Mouse (Mus musculus): Measurements from ENCODE around the gene Myh14. TPM values are rescaled to one million over a fixed set of nuclear protein-coding genes. Genes with fewer than 3 reads are reported as not detected.

The Myh14 gene
- polyA plus RNA-seq, 1 experiment, result 3.7 TPM

GRCm38 (mm10) chr7:44625241-44626067, 45.2 kb downstream of the Myh14 start:
- TF ChIP-seq POLR2A (IDR thresholded peaks at IDR 0.05; ENCODE audit: control insufficient read depth, extremely low read depth, insufficient read depth, low read length, poor library complexity) (no peak), CTCF (IDR thresholded peaks at IDR 0.05; ENCODE audit: borderline replicate concordance, control insufficient read depth, extremely low read depth, insufficient read depth, low read length, poor library complexity) (no peak)
- no peaks in the 10 kb centered on the region for H3K27me3 ChIP-seq (ENCODE audit: control insufficient read depth, insufficient read depth, low read length)
- H3K36me3 ChIP-seq (ENCODE audit: control insufficient read depth, insufficient read depth, low read length), result no peaks in the 10 kb centered on the region
- 88% methylated on average over 13 of the region's 13 CpGs for WGBS
- DNase-seq, result no peak
- H3K4me1 ChIP-seq (replicated peaks; ENCODE audit: control insufficient read depth, insufficient read depth, low read length), result no peaks in the 10 kb centered on the region
- no peak overlapping the region for H3K27ac ChIP-seq (ENCODE audit: control insufficient read depth, insufficient read depth, low read length)
- H3K4me3 ChIP-seq (ENCODE audit: control insufficient read depth, insufficient read depth, low read length), result no peak overlapping the region

DNA sequence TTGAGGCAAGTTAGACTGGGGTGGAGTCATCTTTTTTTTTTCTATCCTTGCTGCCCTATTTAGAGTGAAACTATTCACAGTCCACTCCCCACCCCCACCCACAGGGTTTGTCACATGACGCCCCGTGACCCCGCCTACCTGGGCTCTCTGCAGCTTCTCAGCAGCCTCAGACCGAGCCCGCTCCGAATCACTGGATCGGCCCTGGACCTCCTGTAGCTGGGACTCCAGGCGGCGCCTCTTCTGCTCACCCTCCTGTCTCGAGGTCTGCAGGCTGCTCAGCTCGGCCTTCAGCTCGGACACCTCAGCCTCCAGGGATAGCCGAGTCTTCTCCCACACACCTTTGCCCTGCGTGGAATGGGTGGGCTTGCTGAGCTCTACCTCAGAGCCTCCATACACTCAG, 45.8 kb downstream of the Myh14 start:
- DNase-seq, result no peak
- no peak overlapping the region for H3K4me3 ChIP-seq (ENCODE audit: control insufficient read depth, insufficient read depth, low read length)
- no peaks in the 10 kb centered on the region for H3K27me3 ChIP-seq (ENCODE audit: control insufficient read depth, insufficient read depth, low read length)
- 70% methylated on average over 14 of the region's 14 CpGs for WGBS
- no peak overlapping the region for H3K27ac ChIP-seq (ENCODE audit: control insufficient read depth, insufficient read depth, low read length)
- no peaks in the 10 kb centered on the region for H3K4me1 ChIP-seq (replicated peaks; ENCODE audit: control insufficient read depth, insufficient read depth, low read length)
- H3K36me3 ChIP-seq (ENCODE audit: control insufficient read depth, insufficient read depth, low read length), result no peaks in the 10 kb centered on the region
- TF ChIP-seq POLR2A (IDR thresholded peaks at IDR 0.05; ENCODE audit: control insufficient read depth, extremely low read depth, insufficient read depth, low read length, poor library complexity), result no peak
- no peak for TF ChIP-seq CTCF (IDR thresholded peaks at IDR 0.05; ENCODE audit: borderline replicate concordance, control insufficient read depth, extremely low read depth, insufficient read depth, low read length, poor library complexity)

DNA sequence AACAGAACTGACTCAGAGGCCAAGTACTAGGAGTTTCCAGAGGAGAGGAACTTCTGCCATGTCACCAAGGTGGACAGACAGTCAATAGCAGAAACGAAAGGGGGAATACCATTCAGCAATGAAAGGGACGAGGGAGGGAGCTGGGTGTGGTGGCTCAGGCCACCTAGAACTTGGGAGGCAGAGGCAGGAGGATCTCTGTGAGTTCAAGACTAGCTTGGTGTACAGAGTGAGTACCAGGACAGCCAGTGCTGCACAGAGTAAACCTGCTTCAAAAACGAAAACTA, 46.2 kb downstream of the Myh14 start:
- DNase-seq, result no peak
- no peak overlapping the region for H3K27ac ChIP-seq (ENCODE audit: control insufficient read depth, insufficient read depth, low read length)
- H3K36me3 ChIP-seq (ENCODE audit: control insufficient read depth, insufficient read depth, low read length), result no peaks in the 10 kb centered on the region
- H3K4me1 ChIP-seq (replicated peaks; ENCODE audit: control insufficient read depth, insufficient read depth, low read length), result no peaks in the 10 kb centered on the region
- no peak overlapping the region for H3K4me3 ChIP-seq (ENCODE audit: control insufficient read depth, insufficient read depth, low read length)
- 80% methylated on average over 3 of the region's 3 CpGs for WGBS
- no peak for TF ChIP-seq CTCF (IDR thresholded peaks at IDR 0.05; ENCODE audit: borderline replicate concordance, control insufficient read depth, extremely low read depth, insufficient read depth, low read length, poor library complexity)
- no peaks in the 10 kb centered on the region for H3K27me3 ChIP-seq (ENCODE audit: control insufficient read depth, insufficient read depth, low read length)

DNA sequence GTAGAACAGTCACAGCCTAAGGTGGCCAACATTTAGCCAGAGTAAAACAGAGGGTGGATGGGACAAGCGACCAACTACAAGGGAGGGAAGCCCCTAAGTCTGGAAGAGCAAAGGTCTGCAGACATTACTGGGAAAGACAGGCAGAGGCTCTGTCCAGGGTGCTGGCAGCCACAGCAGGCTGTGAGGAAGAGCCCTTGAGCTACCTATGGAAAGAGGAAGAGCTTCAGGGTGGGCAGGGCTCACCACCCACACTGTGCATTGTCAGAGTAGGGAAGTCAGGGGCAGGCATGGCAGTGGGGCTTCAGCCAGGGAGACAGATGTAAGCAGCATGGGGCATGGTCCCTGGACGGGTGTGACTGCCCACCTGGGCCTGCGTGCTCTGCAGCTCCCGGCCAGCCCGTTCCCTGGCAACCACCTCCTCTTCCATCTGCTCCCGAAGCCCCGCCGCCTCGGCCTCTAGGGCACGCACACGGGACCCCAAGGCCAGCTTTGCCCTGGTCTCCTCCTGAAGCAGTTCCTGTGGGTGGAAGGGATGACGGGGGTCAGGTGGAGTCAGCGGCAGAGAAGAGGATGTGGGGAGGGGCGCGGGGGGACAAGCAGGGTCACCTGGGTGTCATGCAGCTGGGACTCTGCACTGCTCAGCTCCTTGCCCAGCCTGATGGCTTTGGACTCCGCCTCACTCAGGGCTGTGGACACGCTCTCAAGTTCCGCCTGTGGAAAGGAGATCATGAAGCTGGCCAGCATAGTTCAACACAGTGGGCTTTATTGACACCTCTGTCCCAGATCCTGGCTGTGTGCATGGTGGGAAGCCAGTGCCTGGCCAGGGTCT, 46.7 kb downstream of the Myh14 start:
- Histone ChIP-seq H3K4me1 (replicated peaks; ENCODE audit: control insufficient read depth, insufficient read depth, low read length) (no peaks in the 10 kb centered on the region), H3K27me3 (ENCODE audit: control insufficient read depth, insufficient read depth, low read length) (no peaks in the 10 kb centered on the region), H3K27ac (ENCODE audit: control insufficient read depth, insufficient read depth, low read length) (no peak overlapping the region), H3K4me3 (ENCODE audit: control insufficient read depth, insufficient read depth, low read length) (no peak overlapping the region), H3K36me3 (ENCODE audit: control insufficient read depth, insufficient read depth, low read length) (no peaks in the 10 kb centered on the region)
- WGBS, result 50% methylated on average over 18 of the region's 18 CpGs
- TF ChIP-seq CTCF (IDR thresholded peaks at IDR 0.05; ENCODE audit: borderline replicate concordance, control insufficient read depth, extremely low read depth, insufficient read depth, low read length, poor library complexity), result no peak
- TF ChIP-seq POLR2A (IDR thresholded peaks at IDR 0.05; ENCODE audit: control insufficient read depth, extremely low read depth, insufficient read depth, low read length, poor library complexity), result no peak
- DNase-seq, result no peak

GRCm38 (mm10) chr7:44617059-44617458, 53.6 kb downstream of the Myh14 start:
- no peak overlapping the region for H3K27ac ChIP-seq (ENCODE audit: control insufficient read depth, insufficient read depth, low read length)
- no peak for DNase-seq
- no peaks in the 10 kb centered on the region for H3K4me1 ChIP-seq (replicated peaks; ENCODE audit: control insufficient read depth, insufficient read depth, low read length)
- no peaks in the 10 kb centered on the region for H3K36me3 ChIP-seq (ENCODE audit: control insufficient read depth, insufficient read depth, low read length)
- TF ChIP-seq CTCF (IDR thresholded peaks at IDR 0.05; ENCODE audit: borderline replicate concordance, control insufficient read depth, extremely low read depth, insufficient read depth, low read length, poor library complexity) (no peak), POLR2A (IDR thresholded peaks at IDR 0.05; ENCODE audit: control insufficient read depth, extremely low read depth, insufficient read depth, low read length, poor library complexity) (no peak)
- no peak overlapping the region for H3K4me3 ChIP-seq (ENCODE audit: control insufficient read depth, insufficient read depth, low read length)
- H3K27me3 ChIP-seq (ENCODE audit: control insufficient read depth, insufficient read depth, low read length), result peaks cover 2% of the 10 kb centered on the region; the same call in 1 of the 2 replicates
- WGBS, result 71% methylated on average over 3 of the region's 3 CpGs

GRCm38 (mm10) chr7:44615987-44616386, 54.7 kb downstream of the Myh14 start:
- Histone ChIP-seq H3K27ac (ENCODE audit: control insufficient read depth, insufficient read depth, low read length) (no peak overlapping the region), H3K4me3 (ENCODE audit: control insufficient read depth, insufficient read depth, low read length) (no peak overlapping the region), H3K27me3 (ENCODE audit: control insufficient read depth, insufficient read depth, low read length) (peaks cover 2% of the 10 kb centered on the region; the same call in 1 of the 2 replicates), H3K36me3 (ENCODE audit: control insufficient read depth, insufficient read depth, low read length) (no peaks in the 10 kb centered on the region), H3K4me1 (replicated peaks; ENCODE audit: control insufficient read depth, insufficient read depth, low read length) (no peaks in the 10 kb centered on the region)
- DNase-seq, result no peak
- WGBS, result 80% methylated on average over 14 of the region's 14 CpGs
- TF ChIP-seq POLR2A (IDR thresholded peaks at IDR 0.05; ENCODE audit: control insufficient read depth, extremely low read depth, insufficient read depth, low read length, poor library complexity), result no peak
- no peak for TF ChIP-seq CTCF (IDR thresholded peaks at IDR 0.05; ENCODE audit: borderline replicate concordance, control insufficient read depth, extremely low read depth, insufficient read depth, low read length, poor library complexity)

All from thymus, adult 2 months (tissue).